Mouse (Mus musculus) T-helper 17 cell (primary cell): ENCODE data around the gene Agbl4.

Experiments used
- in situ Hi-C, 2 experiments: fragments of 300-600 bp; cut with MboI, MseI; formaldehyde crosslinking; loops; 1 replicate in 1 of 2; 2 replicates in 1 of 2; pipeline ENCODE4 v1.15.1; 2025; ENCODE audit warnings: high pct_unique_total_duplicates in 2 of 2

Gene Agbl4

DNA sequence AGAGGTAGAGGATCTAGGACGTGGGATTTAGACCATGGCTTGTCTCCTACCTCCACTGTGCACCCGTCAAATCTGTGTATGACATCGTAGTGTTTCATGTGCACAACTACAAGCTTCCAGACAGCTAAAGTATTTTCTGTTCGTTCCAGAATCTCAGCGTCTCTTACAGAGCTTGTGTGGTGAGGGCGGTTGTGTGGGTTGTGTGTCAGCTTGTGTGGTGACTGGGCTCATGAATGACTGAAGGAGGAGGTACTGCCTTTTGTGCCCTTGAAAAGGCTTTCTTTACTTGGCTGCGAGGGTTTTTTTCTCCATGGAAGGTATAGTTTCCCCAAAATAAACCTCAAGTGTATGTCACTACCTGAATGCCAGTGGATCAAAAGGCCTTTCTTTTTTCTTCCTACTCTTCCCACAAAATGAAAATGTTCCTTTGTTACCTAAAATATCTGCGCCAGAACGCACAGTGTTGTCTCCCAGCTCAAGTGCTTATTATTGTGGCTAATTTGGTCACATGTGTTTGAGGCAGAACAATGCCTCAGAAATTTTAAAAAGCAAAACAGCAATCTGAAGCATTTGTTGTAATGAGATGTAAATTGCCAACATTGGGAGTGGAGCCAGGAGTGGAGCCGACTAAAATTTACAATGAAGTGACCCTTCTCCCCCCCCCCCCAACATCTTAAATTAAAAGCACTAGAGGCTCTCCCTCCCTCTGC lies 1046.6 kb downstream of the Agbl4 start:
- in situ Hi-C loops, result no loop called here

GRCm38 (mm10) chr4:111444616-111445160 lies 1047.2 kb downstream of the Agbl4 start:
- in situ Hi-C loops, result no loop called here

DNA sequence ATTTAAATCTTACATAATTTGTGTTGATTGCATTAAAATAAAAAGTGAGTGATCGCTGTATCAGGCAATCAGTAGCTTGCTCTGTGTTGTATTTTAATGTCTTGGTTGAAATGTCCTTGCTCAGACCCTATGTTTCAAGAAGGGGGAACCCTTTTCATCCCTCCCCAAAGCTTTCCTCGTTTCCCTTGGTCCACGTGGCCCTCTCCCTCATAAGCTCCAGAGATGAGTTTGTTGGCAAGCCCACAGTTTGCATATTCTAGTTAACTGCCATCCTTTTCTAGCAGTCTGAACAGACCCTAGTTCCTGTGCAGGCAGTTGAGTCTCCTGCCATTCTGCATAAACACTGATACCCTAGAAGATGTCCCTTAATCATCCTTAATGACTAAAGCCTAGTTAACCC lies 1050.5 kb downstream of the Agbl4 start:
- in situ Hi-C loops, result no loop called here

- in situ Hi-C loops, result no loop called here
Measured at GRCm38 (mm10) chr4:111448586-111448985, 1051.1 kb downstream of the Agbl4 start.

DNA sequence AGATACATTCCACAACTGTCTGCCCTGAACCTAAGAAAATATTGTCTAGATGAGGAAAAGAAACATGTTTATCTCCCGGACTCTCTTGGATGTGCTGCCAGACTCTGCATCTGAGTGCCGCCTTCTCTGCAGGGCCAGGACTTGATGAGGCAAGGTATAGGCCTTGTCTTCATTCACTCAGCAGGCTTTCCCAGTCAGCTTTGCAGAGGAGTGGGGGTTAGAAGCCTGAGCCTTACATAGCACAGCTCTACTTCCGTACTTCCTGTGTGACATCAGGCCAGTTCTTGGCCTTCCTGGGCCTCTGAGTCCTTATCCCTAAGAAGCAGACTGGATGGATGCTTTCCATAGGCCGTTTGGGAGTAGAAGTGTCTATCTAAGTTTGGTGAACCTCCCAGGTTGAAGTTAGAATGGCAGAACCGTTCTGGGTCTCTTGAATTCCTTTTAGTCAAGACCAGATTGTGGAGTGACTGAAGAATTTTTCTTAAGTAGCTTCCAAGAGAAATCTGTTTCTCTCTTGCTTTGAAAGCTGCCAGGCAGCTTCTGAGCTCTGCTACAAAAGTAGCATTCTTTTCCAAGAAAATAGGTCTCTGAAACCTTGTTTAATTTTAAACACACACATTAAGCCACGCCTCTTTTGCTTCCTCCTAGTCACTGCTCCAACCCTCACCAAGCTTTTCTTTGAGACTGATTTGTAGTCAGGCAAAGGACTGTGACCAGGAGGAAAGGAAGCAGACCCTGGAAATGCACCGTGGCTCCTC lies 1052.2 kb downstream of the Agbl4 start:
- in situ Hi-C loops, result no loop called here

DNA sequence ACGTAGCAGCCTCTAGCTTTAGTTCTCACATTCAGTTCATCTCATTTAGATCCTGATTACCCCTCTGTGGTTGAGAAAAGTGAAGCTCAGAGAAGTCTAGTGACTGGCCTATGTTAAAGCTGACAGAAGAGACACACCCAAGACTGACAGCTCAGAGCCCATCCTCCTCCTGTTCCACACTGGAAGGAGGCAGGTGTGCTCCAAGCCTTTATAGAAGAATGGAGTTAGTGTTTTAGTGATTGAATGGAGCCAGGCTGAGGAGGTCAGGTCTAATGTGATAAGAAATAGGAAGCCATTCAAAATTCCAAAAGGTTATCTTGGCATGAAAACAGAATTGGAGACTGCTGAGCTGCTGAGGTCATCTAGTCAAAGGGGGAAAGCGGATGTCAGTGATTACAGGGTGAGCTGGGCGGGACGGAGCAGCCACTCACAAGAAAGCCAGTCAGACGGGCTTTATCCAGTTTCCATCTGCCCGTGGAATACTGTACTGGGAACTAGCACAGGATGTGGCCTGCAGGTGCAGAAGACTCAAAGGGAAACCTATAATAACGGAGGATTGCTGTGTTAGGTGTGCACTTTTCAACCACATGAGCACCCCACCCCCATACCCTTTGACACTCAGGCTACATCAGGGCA lies 1053.9 kb downstream of the Agbl4 start:
- in situ Hi-C loops, result no loop called here

DNA sequence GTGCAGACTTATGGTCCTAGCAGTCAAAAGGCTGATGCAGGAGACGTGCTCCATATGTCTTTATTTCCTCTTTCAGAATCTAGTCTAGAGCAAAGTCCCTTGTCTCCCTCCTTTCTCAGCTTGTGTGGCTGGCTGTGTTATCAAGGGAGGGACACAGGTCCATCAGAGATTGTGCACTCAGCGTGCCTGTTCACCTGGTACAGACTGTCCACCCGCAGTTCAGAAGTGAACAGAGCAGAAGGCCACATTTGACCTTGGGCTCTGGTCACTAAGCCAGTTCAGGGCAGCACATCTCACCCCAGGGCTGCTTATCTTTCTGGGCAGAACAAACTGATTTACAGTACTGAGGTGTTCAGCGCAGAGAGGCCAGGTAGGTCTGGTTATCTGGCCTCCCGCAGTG lies 1054.7 kb downstream of the Agbl4 start:
- in situ Hi-C loops, result no loop called here

- in situ Hi-C loops, result no loop called here
Measured at GRCm38 (mm10) chr4:111453275-111453674, 1055.8 kb downstream of the Agbl4 start.

DNA sequence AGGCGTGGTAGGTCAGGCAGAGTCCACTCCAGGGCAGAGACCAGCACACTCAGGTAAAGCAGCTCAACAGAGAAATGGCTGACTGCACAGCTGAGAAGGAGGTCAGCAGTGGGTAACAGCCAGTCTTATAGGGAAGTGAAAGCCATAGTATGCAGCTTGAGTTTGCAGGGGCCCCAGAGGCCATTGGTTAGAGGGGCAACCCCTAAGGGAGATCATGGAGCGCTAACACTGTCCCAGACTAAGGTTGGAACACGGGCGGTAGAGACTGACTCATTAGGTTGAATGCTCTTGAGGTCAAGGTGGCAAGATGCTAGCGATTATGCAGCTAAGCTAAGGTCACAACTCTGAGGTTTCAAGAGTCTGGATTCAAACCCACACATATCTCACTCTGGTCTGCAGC lies 1058.2 kb downstream of the Agbl4 start:
- in situ Hi-C loops, result no loop called here

GRCm38 (mm10) chr4:111457568-111457967 lies 1060.1 kb downstream of the Agbl4 start:
- in situ Hi-C loops, result no loop called here

DNA sequence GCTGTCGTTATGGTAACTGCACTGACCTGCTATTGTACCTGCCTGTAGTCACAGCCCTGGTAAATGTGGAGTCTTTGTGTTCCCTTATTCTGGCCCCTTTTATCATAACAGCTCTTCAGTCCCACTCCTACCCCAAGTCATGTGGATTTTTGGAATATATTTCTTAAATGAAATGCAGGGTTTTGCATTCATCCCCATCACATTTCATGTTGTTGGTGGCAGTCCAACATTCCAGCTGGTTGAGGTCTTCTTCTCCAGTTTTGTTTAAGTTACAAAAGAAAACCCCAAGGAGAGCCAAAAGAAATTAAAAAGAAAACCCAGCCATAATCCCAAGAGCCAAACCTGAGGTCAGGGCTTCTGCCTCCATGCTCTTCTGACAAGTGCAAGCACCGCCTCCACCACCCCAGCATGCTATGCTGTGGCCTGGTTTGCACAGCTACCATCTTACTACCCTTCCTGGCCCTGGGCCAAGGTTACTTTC lies 1069.9 kb downstream of the Agbl4 start:
- in situ Hi-C loops, result no loop called here

GRCm38 (mm10) chr4:111467796-111468195 lies 1070.3 kb downstream of the Agbl4 start:
- in situ Hi-C loops, result no loop called here

- in situ Hi-C loops, result no loop called here
Measured at GRCm38 (mm10) chr4:111469847-111470246, 1072.4 kb downstream of the Agbl4 start.

DNA sequence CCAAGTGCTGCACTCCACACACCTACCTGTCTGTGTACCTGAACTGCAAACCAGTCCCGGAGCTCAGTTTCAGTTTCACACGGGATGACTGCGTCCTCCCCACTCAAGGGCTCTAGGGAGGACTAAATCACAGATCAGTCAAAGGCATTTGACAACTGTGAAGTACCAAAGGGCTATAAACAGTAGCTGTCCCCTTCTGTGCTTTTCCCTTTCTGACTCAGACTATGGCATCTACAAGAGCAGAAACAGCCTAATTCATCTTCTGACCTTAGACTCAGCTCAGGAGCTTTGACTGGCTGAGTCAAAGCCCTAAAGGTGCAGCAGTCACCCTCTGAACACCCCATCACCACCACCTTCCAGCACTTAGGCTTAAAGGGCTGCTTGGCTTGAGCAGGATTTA lies 1074.3 kb downstream of the Agbl4 start:
- in situ Hi-C loops, result no loop called here

DNA sequence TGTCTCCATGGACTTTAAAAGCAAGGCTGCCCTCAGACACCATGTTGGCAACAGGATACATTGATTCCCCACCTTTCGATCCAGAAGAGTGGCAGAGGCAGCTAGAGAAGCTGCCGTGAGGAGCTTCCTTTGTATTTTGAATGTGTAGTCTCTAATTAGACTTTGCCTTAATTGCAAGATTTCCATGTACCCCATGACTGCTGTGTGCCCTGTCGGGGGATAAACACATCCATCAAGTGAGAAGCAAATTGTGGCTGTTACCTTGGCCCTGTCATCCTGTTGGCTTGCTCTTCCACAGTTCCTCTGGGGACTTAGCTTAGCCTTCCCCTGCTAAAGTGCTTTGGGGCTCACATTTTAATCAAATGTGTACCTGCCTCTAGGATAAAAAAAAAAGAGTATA lies 1075.0 kb downstream of the Agbl4 start:
- in situ Hi-C loops, result no loop called here

DNA sequence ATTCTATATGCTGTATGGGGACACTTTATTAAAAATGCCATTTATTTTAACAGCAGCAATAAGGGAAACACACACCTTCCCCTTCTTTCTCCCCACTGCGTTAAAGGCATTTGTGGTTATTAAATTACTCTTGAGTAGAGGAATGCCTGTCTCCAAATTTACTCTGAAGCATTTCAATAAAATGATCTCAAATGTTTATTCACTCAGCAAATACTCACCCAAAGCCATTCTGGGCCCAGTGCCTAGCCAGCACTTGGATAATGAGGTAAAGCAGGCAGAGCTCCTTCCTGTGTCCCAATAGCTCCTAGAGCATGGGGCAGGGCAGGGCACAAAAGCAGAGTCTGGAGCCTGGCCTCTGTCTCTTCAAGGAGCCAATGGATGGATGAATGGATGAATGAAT lies 1075.6 kb downstream of the Agbl4 start:
- in situ Hi-C loops, result no loop called here

- in situ Hi-C loops, result no loop called here
Measured at GRCm38 (mm10) chr4:111475374-111475971, 1078.0 kb downstream of the Agbl4 start.

DNA sequence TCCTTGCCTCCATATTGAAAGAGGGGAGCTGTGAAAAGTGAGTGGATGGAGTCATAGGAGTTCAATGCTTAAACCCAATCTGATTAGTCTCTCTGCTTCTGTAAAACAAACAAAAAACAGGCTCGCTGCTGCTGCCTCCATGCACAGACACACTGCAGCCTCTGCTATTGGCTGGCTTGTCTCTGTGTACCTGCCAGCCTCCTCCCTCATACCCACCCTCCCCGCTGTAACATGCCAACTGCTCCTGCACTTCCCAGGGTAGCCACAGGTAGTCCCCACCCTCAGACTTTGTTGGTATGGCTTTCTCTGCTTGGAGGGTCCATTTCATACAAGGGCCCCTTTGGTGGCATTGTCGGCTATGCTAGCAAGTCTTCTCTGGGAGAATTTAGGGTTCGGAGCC lies 1080.0 kb downstream of the Agbl4 start:
- in situ Hi-C loops, result no loop called here

GRCm38 (mm10) chr4:111483499-111483898 lies 1086.0 kb downstream of the Agbl4 start:
- in situ Hi-C loops, result loop anchor here in 1 of 2 experiments (10.0 kb wide), 1 partner anchor 1449 kb away; no protein-coding TSS in a partner anchor

DNA sequence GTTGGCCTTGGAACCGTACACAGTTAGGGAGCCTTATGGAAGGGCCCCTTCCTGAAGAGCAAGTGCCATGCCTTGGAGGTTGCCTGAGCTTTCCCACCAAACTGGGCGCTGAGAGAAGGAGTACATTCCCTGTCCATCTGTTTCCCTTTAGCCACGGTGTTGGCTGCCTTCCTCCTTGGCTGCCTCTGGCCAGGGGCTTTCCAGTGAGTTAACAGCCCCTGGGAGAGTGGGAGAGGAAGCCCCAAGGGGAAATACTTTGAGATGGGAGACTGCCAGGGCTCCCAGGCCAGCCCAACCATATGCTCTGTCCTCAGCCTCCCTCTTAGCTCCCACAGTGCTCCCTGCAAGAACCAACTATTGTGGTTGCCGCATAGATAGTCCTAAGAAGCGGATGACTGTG lies 1087.7 kb downstream of the Agbl4 start:
- in situ Hi-C loops, result loop anchor here in 1 of 2 experiments (10.0 kb wide), 1 partner anchor 1450 kb away; no protein-coding TSS in a partner anchor

GRCm38 (mm10) chr4:111486187-111486586 lies 1088.7 kb downstream of the Agbl4 start:
- in situ Hi-C loops, result loop anchor here in 1 of 2 experiments (10.0 kb wide), 1 partner anchor 1451 kb away; no protein-coding TSS in a partner anchor
